Mouse (Mus musculus) hematopoietic stem cell, adult 5-6 weeks (primary cell): ENCODE data around the gene Aarsd1. TPM values are rescaled to one million over a fixed set of nuclear protein-coding genes. Genes with fewer than 3 reads are reported as not detected.
"Not testable (repeated sequence)": the region's sequence is repeated elsewhere in the genome, so short reads cannot be mapped to it uniquely, and the experiment has no call there.

ENCODE experiments used
- ATAC-seq, 2 experiments: fragments of 125-278 bp in 1 of 2; replicated peaks in 1 of 2; 2 replicates each; pipeline ENCODE4 v1.8.0; 2016 to 2017; ENCODE audit warnings: inconsistent platforms in 2 of 2, mild to moderate bottlenecking in 2 of 2, moderate number of reproducible peaks in 2 of 2, low read depth in 1 of 2, moderate TSS enrichment in 1 of 2; ENCODE audit not compliant: low FRiP score in 2 of 2, poor library complexity in 2 of 2, severe bottlenecking in 2 of 2, insufficient read depth in 1 of 2, low TSS enrichment in 1 of 2
- total RNA-seq: library from RNA; stranded (forward); fragments of 172-1452, 232-1000 nt; gene quantifications from 2 replicates; pipeline ENCODE4 v1.2.3, GENCODE M21; 2017

Aarsd1 gene
- total RNA-seq, 1 experiment from 2014 or later, result 52.0 TPM

GRCm38 (mm10) chr11:101424105-101424851, 6.9 kb upstream of the Aarsd1 start, which contains the start of gene Gm27029:
TSS of gene Gm27029 (minus strand) at chr11:101424796.
- ATAC-seq, result peak in 1 of 2 experiments; percentile 17; a peak in 2 of 4 replicates

GRCm38 (mm10) chr11:101420148-101420547, 2.7 kb upstream of the Aarsd1 start:
- ATAC-seq, result no peak

- ATAC-seq, result no peak
These were observed 2.2 kb upstream of the Aarsd1 start for GRCm38 (mm10) chr11:101419610-101420009.

- ATAC-seq, result no peak
These were observed 1.6 kb upstream of the Aarsd1 start for GRCm38 (mm10) chr11:101418991-101419390.

GRCm38 (mm10) chr11:101416433-101417100, 848 bp downstream of the Aarsd1 start:
- ATAC-seq, result peak in 1 of 2 experiments; percentile 39; a peak in 1 of 4 replicates

GRCm38 (mm10) chr11:101415306-101415705, 2.1 kb downstream of the Aarsd1 start:
- ATAC-seq, result no peak

GRCm38 (mm10) chr11:101395110-101395509, 22.3 kb downstream of the Aarsd1 start:
- ATAC-seq, result peak; percentile 80 to 85

GRCm38 (mm10) chr11:101381817-101382216, 35.6 kb downstream of the Aarsd1 start:
- ATAC-seq, result no peak

GRCm38 (mm10) chr11:101378926-101379325, 38.5 kb downstream of the Aarsd1 start:
- ATAC-seq, result no peak

GRCm38 (mm10) chr11:101378196-101378595, 39.2 kb downstream of the Aarsd1 start:
- not testable (repeated sequence) for ATAC-seq

- ATAC-seq, result no peak
These were observed 42.9 kb downstream of the Aarsd1 start for GRCm38 (mm10) chr11:101374421-101374938.

- ATAC-seq, result no peak
These were observed 47.3 kb downstream of the Aarsd1 start for GRCm38 (mm10) chr11:101370141-101370540.

GRCm38 (mm10) chr11:101367326-101367935, 50.0 kb downstream of the Aarsd1 start, which contains the start of gene G6pc:
TSS of gene G6pc (plus strand) at chr11:101367561.
- no peak for ATAC-seq

GRCm38 (mm10) chr11:101364531-101364931, 52.9 kb downstream of the Aarsd1 start:
- no peak for ATAC-seq

- ATAC-seq, result no peak
These were observed 56.7 kb downstream of the Aarsd1 start for GRCm38 (mm10) chr11:101360651-101361113.

- ATAC-seq, result no peak
These were observed 57.6 kb downstream of the Aarsd1 start for GRCm38 (mm10) chr11:101359776-101360175.

- ATAC-seq, result peak; percentile 42 to 74
These were observed 59.8 kb downstream of the Aarsd1 start for GRCm38 (mm10) chr11:101357505-101358182.
